Mouse (Mus musculus): ENCODE results near the gene Supt20. TPM values are rescaled to one million over a fixed set of nuclear protein-coding genes. Genes with fewer than 3 reads are reported as not detected.

Gene Supt20
- polyA plus RNA-seq, 1 experiment, result 0.21 TPM

GRCm38 (mm10) chr3:54723741-54724500, 31.3 kb downstream of the Supt20 start:
- Histone ChIP-seq H3K36me3 (ENCODE audit: control insufficient read depth) (peaks cover 75% of the 10 kb centered on the region), H3K9me3 (ENCODE audit: control insufficient read depth, low read length) (no peaks in the 10 kb centered on the region), H3K4me3 (replicated peaks) (no peak overlapping the region), H3K27me3 (ENCODE audit: control insufficient read depth) (no peaks in the 10 kb centered on the region), H3K4me1 (ENCODE audit: control insufficient read depth) (peaks cover 4% of the 10 kb centered on the region)
- no peak for TF ChIP-seq GATA1 (IDR thresholded peaks at IDR 0.05; ENCODE audit: low read length)
- no peak for TF ChIP-seq TAL1 (IDR thresholded peaks at IDR 0.05; ENCODE audit: low read length)

DNA sequence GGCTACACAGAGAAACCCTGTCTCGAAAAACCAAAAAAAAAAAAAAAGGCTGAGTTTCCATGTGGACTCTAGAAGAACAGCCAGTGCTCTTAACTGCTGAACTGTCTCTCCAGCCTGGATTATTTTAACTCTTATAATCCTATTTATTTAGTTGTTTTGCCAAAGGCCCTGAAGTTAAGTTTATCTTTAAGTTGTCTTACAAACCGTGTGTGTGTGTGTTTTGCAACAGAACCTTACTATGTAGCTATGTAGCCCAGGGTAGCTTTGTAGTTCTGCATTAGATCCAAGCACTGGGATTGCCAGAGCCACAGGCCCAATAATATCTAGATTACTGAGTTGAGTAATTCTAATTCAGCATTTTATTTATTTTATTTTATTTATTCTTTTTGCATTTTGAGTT, 32.7 kb downstream of the Supt20 start:
- Histone ChIP-seq H3K36me3 (ENCODE audit: control insufficient read depth) (peaks cover 81% of the 10 kb centered on the region), H3K27me3 (ENCODE audit: control insufficient read depth) (no peaks in the 10 kb centered on the region), H3K4me3 (replicated peaks) (no peak overlapping the region), H3K4me1 (ENCODE audit: control insufficient read depth) (peaks cover 4% of the 10 kb centered on the region), H3K9me3 (ENCODE audit: control insufficient read depth, low read length) (no peaks in the 10 kb centered on the region)
- TF ChIP-seq GATA1 (IDR thresholded peaks at IDR 0.05; ENCODE audit: low read length) (no peak), TAL1 (IDR thresholded peaks at IDR 0.05; ENCODE audit: low read length) (no peak)

- H3K9me3 ChIP-seq (ENCODE audit: control insufficient read depth, low read length), result no peaks in the 10 kb centered on the region
- H3K4me1 ChIP-seq (ENCODE audit: control insufficient read depth), result peaks cover 10% of the 10 kb centered on the region
- H3K4me3 ChIP-seq (replicated peaks), result no peak overlapping the region
- TF ChIP-seq GATA1 (IDR thresholded peaks at IDR 0.05; ENCODE audit: low read length) (no peak), TAL1 (IDR thresholded peaks at IDR 0.05; ENCODE audit: low read length) (no peak)
- H3K27me3 ChIP-seq (ENCODE audit: control insufficient read depth), result no peaks in the 10 kb centered on the region
- H3K36me3 ChIP-seq (ENCODE audit: control insufficient read depth), result peaks cover 82% of the 10 kb centered on the region
These were observed 35.0 kb downstream of the Supt20 start for GRCm38 (mm10) chr3:54727588-54727987.

DNA sequence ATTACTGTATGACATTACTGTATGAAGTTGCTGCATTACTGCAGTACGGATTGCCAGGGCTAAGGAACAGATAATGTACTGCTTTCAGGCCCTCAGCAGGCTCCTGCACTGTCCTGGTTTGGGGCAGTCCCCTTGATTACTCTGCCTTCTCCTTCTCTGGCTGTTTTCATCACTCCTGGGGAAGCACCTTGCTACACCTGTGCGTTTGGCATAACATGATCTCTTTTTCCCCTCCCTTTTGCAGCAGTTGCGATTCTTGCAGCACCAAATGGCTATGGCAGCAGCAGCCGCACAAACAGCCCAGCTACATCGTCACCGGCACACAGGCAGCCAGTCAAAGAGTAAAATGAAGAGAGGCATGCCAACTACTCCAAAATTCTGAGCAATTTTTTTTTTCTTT, 35.5 kb downstream of the Supt20 start:
- Histone ChIP-seq H3K36me3 (ENCODE audit: control insufficient read depth) (peaks cover 82% of the 10 kb centered on the region), H3K4me1 (ENCODE audit: control insufficient read depth) (peaks cover 16% of the 10 kb centered on the region), H3K27me3 (ENCODE audit: control insufficient read depth) (no peaks in the 10 kb centered on the region), H3K4me3 (replicated peaks) (no peak overlapping the region), H3K9me3 (ENCODE audit: control insufficient read depth, low read length) (no peaks in the 10 kb centered on the region)
- no peak for TF ChIP-seq TAL1 (IDR thresholded peaks at IDR 0.05; ENCODE audit: low read length)
- no peak for TF ChIP-seq GATA1 (IDR thresholded peaks at IDR 0.05; ENCODE audit: low read length)

DNA sequence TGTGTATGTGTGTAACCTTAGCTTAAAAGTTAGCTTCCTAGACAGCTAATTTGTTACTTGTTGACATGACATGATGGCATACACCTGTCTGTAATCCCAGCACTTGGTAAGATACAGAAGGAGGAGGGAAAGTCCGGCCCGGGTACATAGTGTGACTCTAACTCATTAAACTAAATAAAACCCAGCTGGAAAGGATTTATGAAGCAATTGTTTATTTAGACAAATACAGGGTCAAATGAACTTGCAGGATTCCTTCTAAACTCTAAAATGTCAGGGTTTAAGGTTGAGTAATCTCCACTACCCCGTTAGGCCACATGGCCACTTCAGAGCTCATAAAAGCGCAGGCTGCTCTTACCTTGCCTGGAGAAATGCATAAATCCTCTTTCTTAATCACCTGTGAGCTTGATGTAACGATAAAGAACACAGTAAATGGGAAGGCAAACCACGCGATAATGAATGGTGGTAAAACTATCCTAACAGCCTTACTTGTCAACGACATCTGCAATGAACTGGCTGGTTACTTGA, 39.1 kb downstream of the Supt20 start:
- peaks cover 68% of the 10 kb centered on the region for H3K36me3 ChIP-seq (ENCODE audit: control insufficient read depth)
- H3K27me3 ChIP-seq (ENCODE audit: control insufficient read depth), result no peaks in the 10 kb centered on the region
- no peaks in the 10 kb centered on the region for H3K9me3 ChIP-seq (ENCODE audit: control insufficient read depth, low read length)
- no peak for TF ChIP-seq TAL1 (IDR thresholded peaks at IDR 0.05; ENCODE audit: low read length)
- no peak for TF ChIP-seq GATA1 (IDR thresholded peaks at IDR 0.05; ENCODE audit: low read length)
- H3K4me3 ChIP-seq (replicated peaks), result no peak overlapping the region
- H3K4me1 ChIP-seq (ENCODE audit: control insufficient read depth), result peaks cover 35% of the 10 kb centered on the region

DNA sequence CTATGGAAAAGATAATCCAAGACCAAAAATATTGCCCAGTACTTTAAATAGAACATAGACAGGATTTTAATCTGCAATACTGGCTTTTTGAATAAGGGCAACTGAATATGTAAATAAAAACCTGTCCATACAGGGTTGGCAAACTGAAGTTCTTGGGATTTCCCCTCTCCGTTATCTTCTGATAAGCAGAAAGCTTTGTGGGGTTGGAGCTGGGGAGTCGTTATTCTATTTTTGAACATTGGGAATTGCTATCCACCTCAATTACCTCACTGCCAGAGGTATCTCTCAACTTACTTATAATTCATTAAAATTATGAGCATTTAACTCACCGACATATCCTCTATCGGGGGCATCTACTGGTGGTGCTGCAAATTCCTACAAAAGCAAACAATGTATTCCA, 39.8 kb downstream of the Supt20 start:
- peaks cover 35% of the 10 kb centered on the region for H3K4me1 ChIP-seq (ENCODE audit: control insufficient read depth)
- H3K9me3 ChIP-seq (ENCODE audit: control insufficient read depth, low read length), result no peaks in the 10 kb centered on the region
- peak overlapping the region; percentile 10 for H3K4me3 ChIP-seq (replicated peaks)
- H3K27me3 ChIP-seq (ENCODE audit: control insufficient read depth), result no peaks in the 10 kb centered on the region
- TF ChIP-seq GATA1 (IDR thresholded peaks at IDR 0.05; ENCODE audit: low read length) (no peak), TAL1 (IDR thresholded peaks at IDR 0.05; ENCODE audit: low read length) (no peak)
- H3K36me3 ChIP-seq (ENCODE audit: control insufficient read depth), result peaks cover 61% of the 10 kb centered on the region

GRCm38 (mm10) chr3:54734411-54735246, 42.0 kb downstream of the Supt20 start:
- Histone ChIP-seq H3K4me1 (ENCODE audit: control insufficient read depth) (peaks cover 35% of the 10 kb centered on the region), H3K27me3 (ENCODE audit: control insufficient read depth) (no peaks in the 10 kb centered on the region), H3K4me3 (replicated peaks) (peak overlapping the region; percentile 79), H3K9me3 (ENCODE audit: control insufficient read depth, low read length) (no peaks in the 10 kb centered on the region), H3K36me3 (ENCODE audit: control insufficient read depth) (peaks cover 53% of the 10 kb centered on the region)
- TF ChIP-seq TAL1 (IDR thresholded peaks at IDR 0.05; ENCODE audit: low read length), result no peak
- TF ChIP-seq GATA1 (IDR thresholded peaks at IDR 0.05; ENCODE audit: low read length), result no peak

DNA sequence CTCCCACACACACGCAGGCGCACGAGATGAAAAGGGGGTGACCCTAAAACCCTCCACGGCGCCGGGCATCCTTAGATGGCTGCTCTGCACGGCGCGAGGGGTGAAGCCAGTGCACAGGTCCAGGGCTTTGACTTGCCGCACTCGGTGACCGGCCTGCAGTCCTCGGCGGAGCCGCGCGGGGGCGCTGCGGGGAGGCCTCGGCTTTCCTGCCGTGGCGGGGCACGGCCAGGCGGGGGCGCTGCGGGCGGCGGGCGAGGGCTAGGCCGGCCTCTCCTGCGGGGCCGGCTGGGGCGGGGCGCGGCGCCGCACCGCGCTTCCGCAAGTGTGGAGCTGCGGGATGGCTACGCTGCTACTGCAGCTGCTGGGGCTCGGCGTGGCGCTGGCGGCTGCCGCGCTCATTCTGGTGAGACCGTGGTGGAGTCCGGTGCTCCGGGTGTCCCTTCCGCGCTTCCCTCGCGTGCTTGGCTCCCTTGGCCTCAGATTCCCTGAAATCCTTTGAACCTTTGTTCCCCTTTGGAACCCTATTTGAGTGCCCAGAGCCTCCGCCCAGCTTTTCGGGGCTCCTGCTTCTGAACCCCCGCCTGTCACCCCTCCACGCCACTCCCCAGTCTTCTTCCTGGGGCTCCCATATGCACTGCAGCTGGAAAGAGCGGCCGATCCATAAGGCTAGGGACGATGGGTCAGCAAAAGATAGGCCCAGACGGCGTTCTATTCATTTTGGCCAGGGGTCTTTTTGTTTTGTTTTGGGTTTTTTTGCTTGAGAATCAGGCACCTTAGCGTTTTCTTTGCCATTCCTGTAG, 42.8 kb downstream of the Supt20 start, which contains the start of the genes Exosc8 and Alg5:
Gene Exosc8, minus strand, starts transcription at position 147 of the 800 bp plus-strand sequence.
Gene Alg5, plus strand, starts transcription at position 293 of the 800 bp plus-strand sequence.
- no peaks in the 10 kb centered on the region for H3K27me3 ChIP-seq (ENCODE audit: control insufficient read depth)
- H3K9me3 ChIP-seq (ENCODE audit: control insufficient read depth, low read length), result no peaks in the 10 kb centered on the region
- peaks cover 35% of the 10 kb centered on the region for H3K4me1 ChIP-seq (ENCODE audit: control insufficient read depth)
- H3K4me3 ChIP-seq (replicated peaks), result peak within 1 kb of the TSS; percentile 79
- peaks cover 48% of the 10 kb centered on the region for H3K36me3 ChIP-seq (ENCODE audit: control insufficient read depth)
- TF ChIP-seq TAL1 (IDR thresholded peaks at IDR 0.05; ENCODE audit: low read length), result no peak
- TF ChIP-seq GATA1 (IDR thresholded peaks at IDR 0.05; ENCODE audit: low read length), result no peak
